Mouse (Mus musculus): ENCODE data around the gene Acp6.
"Not testable (repeated sequence)": the region's sequence is repeated elsewhere in the genome, so short reads cannot be mapped to it uniquely, and the experiment has no call there.

The Acp6 gene

DNA sequence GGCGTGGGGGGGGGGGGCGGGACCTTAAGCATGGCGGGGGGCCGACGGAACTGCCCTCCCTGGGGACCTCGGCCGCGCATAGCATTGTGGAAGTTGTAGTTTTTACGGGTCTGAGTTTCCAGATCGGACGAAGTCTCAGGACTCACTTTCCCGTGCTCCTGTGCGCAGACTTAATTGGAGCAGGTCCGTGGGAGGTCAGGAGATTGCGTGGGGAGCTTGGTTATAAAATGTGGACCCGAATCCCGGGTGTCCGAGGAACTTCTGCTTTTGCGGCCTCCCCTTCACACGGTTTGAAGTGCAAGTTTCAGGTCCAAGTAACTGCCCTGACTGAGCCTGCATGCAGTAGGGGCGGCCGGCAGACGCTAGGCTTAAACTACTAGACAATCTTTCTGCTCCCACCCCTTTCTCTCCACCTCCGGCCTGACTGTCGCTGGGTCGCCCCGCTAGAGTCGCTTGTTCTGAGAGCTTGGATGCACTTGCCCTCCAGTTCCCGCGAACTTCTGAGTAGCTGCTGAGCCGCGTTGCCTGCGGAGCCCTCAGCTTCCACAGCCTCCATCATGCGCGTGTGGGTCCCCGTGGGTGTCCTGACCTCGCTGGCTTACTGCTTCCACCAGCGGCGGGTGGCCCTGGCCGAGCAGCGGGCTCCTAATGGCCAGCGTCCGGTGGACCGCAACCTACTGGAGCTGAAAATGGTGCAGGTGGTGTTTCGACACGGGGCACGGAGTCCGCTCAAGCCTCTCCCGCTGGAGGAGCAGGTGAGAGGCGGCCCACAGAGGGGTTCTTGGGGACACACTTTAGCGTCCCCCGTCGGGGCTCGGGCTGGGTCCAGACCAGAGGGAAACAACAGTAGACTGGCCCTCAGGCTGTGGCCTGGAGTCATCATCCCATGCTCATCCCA, at the start of gene Acp6:
Gene Acp6, plus strand, starts transcription at position 167 of the 898 bp plus-strand sequence.
- DNase-seq (ENCODE audit: low spot score in 2 of 2): peak; percentile 85 to 91

DNA sequence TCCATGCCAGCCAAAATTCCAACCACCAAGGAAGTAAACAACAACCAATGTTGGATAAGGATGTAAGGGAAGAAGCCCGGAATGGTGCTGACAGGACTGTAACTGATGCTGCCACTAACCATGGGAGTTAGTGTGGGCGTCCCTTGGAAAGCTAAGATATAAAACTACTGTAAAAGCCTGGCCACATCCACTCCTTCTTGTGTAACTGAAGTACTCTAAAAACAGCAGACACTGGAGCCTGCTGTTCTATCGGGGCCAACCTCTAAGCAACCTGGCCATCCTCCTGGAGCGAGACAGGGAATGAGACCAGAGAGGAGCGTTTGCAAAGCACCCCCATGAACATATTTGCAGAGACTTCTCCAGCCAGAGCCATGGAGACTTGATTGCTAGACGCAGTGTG, 41.1 kb upstream of the Acp6 start:
- DNase-seq (ENCODE audit: low spot score in 2 of 2): no peak

DNA sequence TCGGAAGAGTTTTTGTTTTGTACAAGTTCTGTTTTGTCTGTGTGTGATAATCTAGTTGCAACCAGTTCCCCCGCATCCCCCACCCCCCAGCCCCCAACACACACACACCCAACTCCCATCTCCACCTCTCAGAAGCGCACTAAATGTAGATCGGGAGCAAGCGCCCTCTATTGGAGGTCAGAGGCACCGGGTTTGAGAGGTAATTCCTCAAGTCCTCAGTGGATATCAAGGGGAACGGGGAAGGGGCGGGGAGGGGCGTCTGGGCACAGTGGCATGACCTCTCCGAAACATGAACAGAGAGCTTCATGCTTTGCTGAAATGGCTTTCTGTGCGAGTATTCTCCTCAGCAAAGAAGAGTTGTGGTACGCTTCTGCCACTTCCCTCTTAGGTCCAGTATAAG, 40.3 kb upstream of the Acp6 start:
- no peak for DNase-seq (ENCODE audit: low spot score in 2 of 2)

DNA sequence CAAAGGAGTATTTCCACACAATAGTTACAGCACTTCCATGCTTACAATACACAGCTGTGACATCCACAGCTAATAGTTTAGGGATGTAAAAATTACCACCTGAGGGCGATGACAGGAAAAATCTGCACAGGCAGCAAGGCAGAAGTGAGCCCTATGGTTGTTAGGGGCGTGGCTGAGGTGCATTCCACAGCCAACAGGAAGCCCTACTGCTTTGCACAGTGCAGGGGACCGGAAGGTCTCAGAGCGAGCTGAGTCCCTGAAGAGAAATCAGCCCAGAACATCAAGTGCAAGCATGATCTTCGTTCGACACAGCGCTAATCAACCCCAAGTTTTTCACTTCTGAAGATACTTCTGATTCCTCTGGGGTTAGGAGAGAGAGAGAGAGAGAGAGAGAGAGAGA, 34.4 kb upstream of the Acp6 start:
- peak; percentile 27 to 65 for DNase-seq (ENCODE audit: low spot score in 2 of 2)

DNA sequence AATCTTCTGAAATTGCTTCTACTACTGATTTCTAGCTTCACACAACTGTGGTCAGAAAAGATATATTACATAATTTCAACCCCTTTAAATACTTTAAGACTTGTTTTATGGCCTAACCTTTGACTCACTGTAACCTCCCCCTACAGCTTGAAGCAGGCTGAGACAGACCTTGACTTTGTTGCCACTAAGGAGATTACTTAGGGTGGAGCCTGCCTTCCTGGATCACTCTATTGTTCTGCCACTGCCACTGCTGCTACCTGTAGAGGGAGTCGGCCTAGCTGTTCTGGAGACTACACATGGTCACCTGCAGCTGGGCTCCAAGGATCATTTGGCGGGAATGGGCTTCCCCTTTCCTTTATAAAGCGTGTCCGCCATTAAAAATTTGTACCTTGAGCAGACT, 29.2 kb upstream of the Acp6 start:
- no peak for DNase-seq (ENCODE audit: low spot score in 2 of 2)

DNA sequence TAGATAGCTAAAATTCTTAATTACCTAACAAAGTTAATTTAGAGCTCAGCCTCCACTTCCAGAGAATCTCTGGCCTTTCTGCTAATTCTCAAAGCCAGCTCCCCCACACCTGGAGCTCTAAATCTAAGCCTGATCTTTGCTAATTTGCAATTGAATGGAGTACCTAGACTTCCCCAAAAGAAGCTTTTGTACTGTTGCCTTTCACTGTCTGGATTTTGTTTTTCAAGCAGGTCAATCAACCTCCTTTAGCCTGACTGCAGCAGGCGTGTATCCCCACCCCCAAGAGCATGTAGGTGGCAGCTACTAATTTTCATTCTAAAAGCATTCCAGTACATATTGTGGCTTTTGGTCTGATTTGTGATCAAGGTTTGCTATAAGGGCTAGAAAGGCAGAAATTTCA, 20.9 kb upstream of the Acp6 start:
- DNase-seq (ENCODE audit: low spot score in 2 of 2): not testable (repeated sequence)

DNA sequence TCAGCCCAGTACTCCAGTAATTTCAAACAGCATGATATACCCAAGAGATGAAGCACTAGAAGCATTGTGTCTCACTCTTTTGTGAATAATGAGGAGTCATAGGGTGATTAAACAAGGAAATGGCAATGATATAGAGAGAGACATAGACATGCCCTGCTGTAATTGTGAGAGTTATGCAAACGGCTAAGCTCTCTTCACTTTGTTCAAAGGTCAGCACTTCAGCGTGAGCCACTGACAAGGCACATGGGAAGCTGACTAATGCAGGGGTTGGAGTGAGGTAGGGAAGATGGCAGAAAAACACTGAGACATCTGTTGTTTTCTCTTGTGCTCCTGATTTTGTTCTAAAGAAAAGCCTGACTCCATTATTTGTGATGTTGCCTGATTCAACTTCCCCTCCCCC, 7.5 kb upstream of the Acp6 start:
- DNase-seq (ENCODE audit: low spot score in 2 of 2): no peak

DNA sequence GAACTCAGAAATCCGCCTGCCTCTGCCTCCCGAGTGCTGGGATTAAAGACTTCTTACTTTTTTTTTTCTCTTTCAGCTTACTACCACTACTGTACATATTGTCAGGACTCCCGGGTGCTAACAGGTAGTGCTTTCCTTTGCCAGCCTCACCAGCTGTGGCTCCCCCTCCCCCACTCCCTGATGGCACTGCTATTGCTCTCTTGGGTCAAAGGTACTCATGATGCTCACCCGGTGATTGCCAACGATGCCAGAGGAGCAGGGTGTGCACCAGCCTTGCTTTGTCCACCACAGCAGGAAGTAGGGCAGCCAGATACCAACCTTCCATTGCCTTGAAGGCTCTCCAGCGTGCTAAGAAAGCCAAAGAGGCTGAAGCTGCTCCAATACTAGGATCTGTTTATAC, 2.1 kb upstream of the Acp6 start:
- no peak for DNase-seq (ENCODE audit: low spot score in 2 of 2)

DNA sequence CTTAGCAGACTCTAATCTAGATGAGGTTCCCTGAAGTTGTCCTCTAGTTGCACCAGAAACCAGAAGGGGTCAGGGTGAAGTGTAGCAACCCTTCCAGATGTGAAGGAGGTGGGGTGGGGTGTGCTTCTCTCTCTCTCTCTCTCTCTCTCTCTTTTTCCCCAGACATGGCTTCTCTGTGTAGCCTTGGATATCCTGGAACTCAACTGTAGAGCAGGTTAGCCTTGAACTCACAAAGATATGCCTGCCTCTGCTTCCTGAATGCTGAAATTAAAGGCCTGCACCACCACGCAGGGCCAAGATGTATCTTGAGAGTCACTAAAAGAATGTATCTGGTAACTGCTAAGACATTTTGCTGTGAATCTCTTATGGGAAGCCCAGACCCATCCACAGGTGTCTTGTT, 1.3 kb upstream of the Acp6 start:
- DNase-seq (ENCODE audit: low spot score in 2 of 2): peak in 1 of 2 experiments; percentile 42

DNA sequence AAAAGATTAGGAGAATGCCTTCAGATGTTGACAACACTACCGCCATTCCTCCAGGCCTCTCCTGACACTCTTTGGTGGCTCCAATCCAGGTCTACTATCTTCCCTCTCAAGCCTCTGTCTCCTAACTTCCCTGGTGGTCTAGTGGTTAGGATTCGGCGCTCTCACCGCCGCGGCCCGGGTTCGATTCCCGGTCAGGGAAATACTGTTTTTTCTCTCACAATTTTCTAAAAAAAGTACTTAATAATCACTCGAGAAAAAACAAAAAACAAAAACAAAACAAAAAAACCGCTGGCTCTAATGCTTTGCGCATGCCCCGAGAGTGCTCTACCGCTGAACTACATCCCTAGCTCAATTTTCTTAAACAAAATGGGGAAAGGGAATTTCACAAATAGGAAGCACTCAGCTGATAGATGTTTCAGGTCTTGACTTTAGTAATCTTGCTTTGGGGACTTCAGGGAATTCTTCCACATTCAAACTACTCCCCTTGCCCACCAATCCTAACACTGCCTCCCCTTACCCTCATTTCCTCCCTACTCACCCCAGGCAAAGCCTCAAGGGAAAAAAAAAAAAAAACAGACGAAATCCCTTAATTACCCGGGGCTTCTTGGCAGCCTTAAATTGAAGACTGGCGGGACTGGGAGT, 498 bp upstream of the Acp6 start:
- peak; percentile 76 to 86 for DNase-seq (ENCODE audit: low spot score in 2 of 2)

DNA sequence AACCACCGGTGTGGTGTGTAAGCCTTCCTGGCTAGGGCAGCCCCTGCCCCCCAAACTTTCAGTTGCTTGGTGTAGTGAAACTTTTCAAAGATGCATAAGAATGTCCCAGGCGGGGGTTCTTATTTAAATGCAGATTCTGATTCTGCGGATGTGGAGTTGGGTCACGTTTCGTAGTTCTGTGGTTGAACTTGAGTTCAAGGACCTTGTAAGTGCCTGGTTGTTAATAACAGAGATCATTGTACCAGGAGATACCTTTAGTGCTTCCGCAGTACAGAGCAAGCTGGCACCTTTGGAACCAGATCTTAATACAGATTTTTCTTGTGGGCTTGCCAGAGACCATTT, 903 bp downstream of the Acp6 start:
- DNase-seq (ENCODE audit: low spot score in 2 of 2): no peak

DNA sequence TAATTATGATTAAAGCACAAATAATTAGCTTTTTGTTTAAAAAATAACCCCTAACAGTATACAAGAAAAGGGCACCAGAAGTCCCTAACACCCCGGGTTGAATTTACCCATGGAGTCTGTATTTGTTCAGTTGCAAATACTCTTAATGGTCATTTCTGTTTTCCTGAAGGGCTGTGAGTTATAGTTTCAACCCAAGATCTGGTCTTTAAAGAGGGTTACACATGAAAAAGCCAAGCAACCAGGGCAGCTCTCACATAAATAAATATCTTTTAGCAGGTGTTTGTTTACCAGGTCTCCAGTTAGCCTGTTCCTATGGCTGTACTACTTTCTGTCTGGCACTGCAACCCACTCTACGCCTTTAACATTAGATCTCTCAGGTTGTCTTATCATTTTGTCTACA, 1.4 kb downstream of the Acp6 start:
- no peak for DNase-seq (ENCODE audit: low spot score in 2 of 2)

DNA sequence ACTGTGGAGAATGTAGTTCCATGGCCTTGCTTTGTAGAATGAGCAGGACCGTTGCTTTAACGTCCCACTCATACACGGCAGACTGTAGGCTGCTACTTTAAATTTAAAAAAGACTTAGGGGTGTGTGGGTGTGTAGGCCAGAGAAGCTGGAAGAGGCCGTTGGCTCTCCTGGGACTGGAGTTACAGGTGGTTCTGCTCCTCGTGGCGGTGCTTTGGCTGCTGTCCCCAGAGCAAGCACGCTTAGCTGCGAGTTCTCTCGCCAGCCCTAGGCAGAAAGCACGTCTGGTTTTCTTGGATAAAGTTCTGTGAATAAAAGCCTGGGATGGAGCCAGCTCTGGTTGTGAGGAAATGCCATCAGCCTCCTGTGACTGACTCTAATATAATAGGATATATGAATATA, 2.3 kb downstream of the Acp6 start:
- peak in 1 of 2 experiments; percentile 56 for DNase-seq (ENCODE audit: low spot score in 2 of 2)

DNA sequence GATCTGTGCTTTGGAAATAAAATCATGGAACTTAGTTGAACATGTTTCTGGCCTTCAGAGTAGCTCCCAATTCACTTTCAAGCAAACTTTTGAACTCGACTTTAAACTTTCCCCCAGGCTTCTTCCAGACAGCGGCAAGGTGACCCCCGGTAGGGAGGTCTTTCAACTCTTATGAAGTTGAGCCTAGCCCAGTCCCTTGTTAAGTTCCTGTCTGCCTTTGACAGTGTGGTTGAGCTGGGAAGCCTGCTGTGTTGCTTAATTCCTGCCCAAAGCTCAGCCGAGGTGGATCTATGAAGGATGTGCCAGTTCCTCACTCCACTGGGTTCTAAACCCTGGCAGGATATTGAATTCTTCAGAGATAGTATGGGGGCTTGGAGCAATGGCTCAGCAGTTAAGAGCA, 3.2 kb downstream of the Acp6 start:
- DNase-seq (ENCODE audit: low spot score in 2 of 2): peak in 1 of 2 experiments; percentile 46

DNA sequence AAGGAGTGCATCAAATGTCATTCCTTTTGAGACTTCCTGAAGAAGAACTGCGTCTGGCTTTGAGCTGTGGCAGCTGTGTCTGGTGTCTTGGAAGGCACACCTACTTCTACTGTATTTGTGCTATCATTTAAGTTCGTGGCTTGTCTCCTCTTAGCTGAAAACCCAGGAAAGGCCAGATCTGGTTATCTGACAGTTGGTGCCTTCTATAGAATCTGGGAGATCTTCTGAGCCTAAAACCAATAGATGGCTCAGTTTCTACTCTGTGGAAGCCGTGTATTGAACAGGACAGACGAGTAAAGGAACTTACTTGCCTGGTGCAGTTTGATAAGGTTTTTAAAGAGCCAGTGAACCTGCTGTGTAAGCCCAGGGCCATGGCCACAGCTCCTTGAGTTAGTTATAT, 5.9 kb downstream of the Acp6 start:
- DNase-seq (ENCODE audit: low spot score in 2 of 2): no peak

DNA sequence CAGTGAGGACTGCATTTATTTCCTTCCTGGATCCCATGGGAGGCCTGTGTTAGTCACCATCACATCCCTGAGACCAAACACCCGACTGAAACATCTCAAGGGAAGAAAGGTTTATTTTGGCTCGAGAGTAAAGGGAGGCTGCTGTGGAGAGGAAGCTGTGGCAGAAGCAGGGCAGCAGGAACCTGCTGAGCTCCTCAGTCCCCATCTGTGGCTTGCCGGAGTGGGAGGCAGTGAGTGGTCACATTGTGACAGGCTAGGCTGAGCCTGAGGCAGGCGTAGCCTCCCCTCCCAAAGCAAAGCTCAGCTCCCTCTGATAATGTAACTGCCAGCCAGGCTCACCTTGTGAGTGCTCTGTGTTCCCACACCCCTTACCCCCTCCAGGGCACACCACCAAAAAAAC, 8.5 kb downstream of the Acp6 start:
- no peak for DNase-seq (ENCODE audit: low spot score in 2 of 2)

DNA sequence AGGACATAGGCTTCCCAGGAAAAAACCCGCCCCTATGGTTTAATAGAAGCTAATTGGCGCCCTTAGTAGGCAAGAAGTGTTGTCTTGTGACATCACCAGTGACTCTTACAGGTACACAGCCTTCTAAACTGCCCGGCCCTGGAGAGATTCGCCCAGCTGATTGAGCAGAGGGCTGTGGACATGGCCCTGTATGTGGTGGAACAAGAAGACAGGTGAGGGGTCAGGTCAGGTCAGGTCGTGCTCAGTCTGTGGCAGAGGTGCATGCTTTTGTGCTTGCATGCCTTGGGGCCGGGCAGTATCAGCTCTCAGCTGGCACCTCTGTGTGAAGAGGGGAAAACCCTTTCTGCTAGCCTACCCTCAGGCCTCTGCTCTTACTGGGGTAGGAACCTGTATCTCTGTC, 13.0 kb downstream of the Acp6 start:
- DNase-seq (ENCODE audit: low spot score in 2 of 2): no peak

DNA sequence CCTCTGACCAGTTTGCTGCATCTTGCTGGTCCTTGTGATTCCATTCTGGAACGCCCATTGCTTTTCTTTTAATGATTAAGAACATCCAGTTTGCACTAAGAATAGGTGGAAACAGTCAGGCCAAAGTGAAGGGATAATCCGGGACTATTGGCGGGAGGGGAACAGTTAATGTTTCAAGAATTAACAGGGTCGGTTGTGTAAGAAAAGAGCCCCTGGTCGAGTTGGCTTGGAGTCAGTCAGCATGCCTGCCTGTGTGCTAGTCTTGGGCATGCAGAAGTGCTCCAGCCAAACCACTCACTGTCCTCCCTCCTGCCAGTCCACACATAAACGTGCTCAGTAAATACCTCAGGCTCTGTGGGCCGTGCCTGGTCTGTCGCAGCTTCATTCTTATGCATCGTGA, 13.7 kb downstream of the Acp6 start:
- DNase-seq (ENCODE audit: low spot score in 2 of 2): no peak

DNA sequence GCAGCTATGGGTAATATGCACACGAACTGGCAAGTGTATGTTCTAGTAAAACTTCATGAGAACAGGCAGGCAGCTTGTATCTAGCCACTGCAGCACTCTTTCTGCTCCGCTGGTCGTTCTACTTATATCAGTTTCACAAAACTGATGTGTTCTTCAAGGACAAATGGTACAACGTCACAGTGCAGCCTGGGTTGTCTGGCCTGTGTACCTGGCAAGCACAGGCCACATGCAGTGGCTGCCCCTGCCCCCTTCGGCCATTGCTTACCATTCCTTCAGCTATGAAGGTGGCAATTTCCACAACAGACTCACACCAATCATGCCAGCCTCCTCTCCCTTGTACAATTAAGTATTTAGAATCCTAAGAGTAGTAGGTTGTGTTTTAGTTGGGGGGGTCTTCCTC, 14.1 kb downstream of the Acp6 start:
- DNase-seq (ENCODE audit: low spot score in 2 of 2): no peak

DNA sequence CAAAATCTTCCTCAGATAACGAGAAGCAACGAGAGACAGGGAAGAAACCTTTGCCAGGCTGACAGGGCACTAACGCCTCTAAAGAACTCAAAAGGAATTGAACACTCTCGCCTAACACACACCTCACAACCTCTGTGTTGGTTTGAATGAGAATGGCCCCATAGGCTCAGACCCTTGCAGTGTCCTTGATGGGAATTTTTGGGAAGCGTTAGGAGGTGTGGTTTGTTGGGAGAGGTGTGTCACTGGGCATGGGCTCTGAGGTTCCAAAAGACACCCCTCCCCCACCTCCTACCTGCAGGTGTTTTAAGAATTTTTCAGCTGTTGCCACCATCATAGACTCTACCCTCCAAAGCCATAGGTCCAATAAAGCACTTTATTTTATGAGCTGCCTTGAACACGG, 20.3 kb downstream of the Acp6 start:
- no peak for DNase-seq (ENCODE audit: low spot score in 2 of 2)

DNA sequence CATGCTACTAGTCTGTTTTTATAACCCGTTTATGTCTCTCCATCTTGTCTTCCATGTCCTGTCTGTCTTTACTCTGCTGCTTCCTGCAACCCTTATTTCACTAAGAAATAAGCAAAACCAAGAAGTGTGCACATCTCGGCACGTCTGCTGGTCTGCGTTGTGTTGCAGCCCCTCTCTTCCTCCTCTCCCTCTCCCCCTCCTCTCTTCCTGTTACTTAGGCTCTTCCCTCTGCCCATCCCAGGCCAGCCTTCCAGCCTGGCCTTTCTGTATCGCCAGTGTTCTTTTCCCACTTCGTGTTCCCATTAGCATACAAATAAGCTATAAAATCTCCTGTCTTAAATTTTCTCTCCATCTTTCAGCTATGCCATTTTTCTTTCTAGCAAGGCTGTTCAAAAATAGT, 21.9 kb downstream of the Acp6 start:
- DNase-seq (ENCODE audit: low spot score in 2 of 2): no peak

DNA sequence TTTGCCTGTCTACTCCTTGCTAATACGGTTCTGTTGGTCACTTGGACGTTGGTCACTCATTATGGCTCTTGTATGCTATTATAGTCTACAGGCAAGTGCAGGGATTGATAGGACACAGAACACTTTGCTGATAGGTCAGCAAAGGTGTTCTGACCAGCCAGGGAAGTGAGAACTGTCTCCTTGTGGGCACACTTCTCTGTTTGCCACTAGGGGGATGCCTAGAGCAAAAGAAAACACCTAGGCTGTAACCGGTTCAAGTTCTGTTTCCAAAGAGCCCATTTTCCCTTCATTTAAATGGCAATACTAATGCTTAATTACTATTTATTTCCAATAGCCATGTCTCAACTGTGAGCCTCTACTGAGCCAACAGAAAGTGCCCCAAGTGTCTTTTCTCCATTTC, 25.2 kb downstream of the Acp6 start:
- no peak for DNase-seq (ENCODE audit: low spot score in 2 of 2)

DNA sequence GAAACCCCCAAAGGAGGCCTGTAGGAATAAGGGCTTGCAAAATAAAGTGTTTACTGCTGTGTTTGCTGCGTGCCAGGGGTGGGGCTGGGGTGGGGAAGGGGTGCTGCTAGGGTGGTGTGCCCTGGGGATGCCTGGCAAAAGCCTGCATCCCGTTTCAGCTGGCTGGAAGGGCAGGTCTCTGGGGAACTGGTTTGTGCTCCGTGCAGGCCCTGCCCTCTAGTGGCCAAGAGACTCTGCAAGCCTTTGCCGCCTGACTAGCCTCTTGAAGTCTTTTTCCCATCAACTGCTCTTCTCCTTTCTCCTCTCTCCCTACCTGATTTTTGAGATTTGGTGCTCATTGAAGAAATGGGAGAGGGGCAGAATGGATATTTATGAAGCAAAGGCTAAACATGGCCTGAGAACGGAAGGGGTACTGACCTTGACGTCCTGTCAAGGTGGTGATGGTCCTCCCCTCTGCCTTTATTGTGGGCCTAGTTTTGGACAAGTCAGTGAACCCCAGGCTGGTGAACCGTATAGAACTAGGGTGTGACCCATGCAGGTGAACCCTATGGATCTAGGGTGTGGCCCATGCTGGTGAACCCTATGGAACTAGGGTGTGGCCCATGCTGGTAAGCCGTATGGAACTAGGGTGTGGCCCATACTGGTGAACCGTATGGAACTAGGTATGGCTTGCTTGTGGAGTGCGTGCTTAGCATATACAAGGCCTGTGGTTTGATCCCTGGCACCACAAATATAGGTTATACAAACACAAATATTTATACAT, 26.7 kb downstream of the Acp6 start:
- peak in 1 of 2 experiments; percentile 38 for DNase-seq (ENCODE audit: low spot score in 2 of 2)

All from spleen, postnatal 4 days (tissue).